Mouse (Mus musculus): ENCODE results near the gene Zfp128. TPM values are rescaled to one million over a fixed set of nuclear protein-coding genes. Genes with fewer than 3 reads are reported as not detected.
"Not testable (repeated sequence)": the region's sequence is repeated elsewhere in the genome, so short reads cannot be mapped to it uniquely, and the experiment has no call there.

Zfp128 gene
- polyA plus RNA-seq, 1 experiment from 2014 or later, result 7.6 TPM

DNA sequence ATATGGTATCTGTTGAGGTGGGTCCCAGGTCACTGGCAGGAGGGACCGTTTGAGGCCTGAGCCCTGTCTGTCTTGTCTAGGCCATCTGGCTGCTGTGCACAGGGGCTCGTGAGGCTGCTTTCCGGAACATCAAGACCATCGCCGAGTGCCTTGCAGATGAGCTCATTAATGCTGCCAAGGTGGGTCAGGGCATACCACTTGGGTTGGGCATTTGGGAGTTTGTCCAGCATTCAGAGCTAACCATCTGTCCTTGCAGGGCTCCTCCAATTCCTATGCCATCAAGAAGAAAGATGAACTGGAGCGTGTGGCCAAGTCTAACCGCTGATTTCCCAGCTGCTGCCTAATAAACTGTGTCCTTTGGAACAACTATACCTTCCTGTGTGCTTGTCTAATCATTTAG is 45.3 kb downstream of the Zfp128 start:
- Histone ChIP-seq H3K9ac (no peak overlapping the region), H3K4me1 (replicated peaks) (peaks cover 18% of the 10 kb centered on the region), H3K27ac (replicated peaks) (no peak overlapping the region), H3K4me3 (no peak overlapping the region), H3K27me3 (peaks cover 47% of the 10 kb centered on the region), H3K9me3 (no peaks in the 10 kb centered on the region), H3K4me2 (no peak overlapping the region), H3K36me3 (peaks cover 56% of the 10 kb centered on the region)
- 87% methylated on average over 7 of the region's 7 CpGs for WGBS
- no peak for ATAC-seq (ENCODE audit: low read depth)

DNA sequence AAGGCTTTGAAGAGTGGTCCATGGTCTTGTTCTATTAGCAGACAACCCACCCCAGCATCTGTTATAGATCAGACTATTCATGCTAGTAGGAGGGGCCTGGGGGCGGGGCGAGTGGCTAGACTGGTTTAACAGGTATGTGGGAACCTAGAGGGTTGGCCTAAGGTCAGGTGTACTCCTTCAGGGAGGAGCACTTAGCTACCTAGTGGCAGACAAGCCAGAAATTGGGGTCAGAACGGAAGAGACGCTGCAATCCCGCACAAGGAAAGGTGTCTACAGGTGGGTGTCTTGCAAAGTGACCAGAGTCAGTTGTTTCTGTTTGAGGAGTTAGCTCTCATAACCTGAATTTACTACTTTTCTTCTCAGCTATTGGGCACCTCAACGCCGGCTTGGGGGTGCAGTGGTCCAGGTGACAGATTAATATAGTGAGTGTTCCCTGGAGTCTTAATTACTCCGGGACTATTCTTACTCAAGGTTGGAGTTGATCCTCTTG is 46.3 kb downstream of the Zfp128 start, which contains the start of gene Rnf225:
TSS of gene Rnf225 (plus strand) at position 226 of the 490 bp plus-strand sequence.
- Histone ChIP-seq H3K4me2 (peak within 1 kb of the TSS; percentile 53), H3K27ac (replicated peaks) (no peak within 1 kb of the TSS), H3K27me3 (peaks cover 47% of the 10 kb centered on the region), H3K4me1 (replicated peaks) (peaks cover 18% of the 10 kb centered on the region), H3K36me3 (peaks cover 56% of the 10 kb centered on the region), H3K4me3 (peak within 1 kb of the TSS; percentile 29), H3K9me3 (no peaks in the 10 kb centered on the region), H3K9ac (peak within 1 kb of the TSS; percentile 63)
- WGBS, result 20% methylated on average over 8 of the region's 8 CpGs
- no peak for ATAC-seq (ENCODE audit: low read depth)

DNA sequence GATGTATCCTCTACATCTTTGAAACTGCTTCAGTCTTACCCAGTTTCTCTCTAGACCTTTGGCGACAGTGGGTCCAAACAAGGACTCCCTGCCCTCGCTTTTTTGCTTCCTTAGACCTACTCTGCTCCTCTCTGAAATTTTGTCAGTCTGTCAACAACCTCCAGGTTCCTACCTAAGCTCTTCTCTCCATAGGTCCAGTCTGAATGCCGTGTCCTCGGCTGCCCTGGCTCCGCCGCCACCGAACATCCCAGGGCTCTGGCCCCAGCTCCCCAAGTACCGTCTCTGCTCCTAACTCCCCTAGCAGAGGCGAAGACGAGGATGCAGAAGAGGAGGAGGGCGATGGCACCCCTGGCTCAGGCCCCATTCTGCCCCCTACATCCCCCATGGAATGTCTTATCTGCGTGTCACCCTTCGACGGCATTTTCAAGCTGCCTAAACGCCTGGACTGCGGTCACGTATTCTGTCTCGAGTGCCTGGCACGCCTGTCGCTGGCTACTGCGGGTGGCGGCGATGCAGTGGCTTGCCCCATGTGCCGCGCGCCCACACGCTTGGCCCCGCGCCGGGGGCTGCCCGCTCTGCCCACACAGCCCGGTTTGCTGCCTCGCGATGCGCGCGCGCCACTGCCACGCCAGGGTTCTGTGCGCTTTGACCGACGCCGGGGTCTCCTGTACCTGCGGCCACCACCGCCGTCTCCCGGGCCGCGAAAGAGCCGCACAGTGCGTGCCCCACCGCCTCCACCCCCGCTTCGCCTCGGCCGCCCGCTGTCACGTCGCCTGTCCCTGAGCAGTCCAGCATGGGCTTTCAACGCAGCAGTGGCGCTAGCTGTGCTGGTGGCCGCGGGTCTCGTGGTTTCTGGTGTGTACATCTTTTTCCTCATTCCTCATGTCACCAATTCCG is 47.0 kb downstream of the Zfp128 start:
- Histone ChIP-seq H3K9ac (peak overlapping the region; percentile 63), H3K4me1 (replicated peaks) (peaks cover 14% of the 10 kb centered on the region), H3K27ac (replicated peaks) (no peak overlapping the region), H3K4me3 (peak overlapping the region; percentile 29), H3K4me2 (peak overlapping the region; percentile 53), H3K9me3 (no peaks in the 10 kb centered on the region), H3K27me3 (peaks cover 47% of the 10 kb centered on the region), H3K36me3 (peaks cover 56% of the 10 kb centered on the region)
- ATAC-seq (ENCODE audit: low read depth), result peak; percentile 38; the same call in 1 of the 2 replicates
- WGBS, result 3% methylated on average over 65 of the region's 65 CpGs

DNA sequence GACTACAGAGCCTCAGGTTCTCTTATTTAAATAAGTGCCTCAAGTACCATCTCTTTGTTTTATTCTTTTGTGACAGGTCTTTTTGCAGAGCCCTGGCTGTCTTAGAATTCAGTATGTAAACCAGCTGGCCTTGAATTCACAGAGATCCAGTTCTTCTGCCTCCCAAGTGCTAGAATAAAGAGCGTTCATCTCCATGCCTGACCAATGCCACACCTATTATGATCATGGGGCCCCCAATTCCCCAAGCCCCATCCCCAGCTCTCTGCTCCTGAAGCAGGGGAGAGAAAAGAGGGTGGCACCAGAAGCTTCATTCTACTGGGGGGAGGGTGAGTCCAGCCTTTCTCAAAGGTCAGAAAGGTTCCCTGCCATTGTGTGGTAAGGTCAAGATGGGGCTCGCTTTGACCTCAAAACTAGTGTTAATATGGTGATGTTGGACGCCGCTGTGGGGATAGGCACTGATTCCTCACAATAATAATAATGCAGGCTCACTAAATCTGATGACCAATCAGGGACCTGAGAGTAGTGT is 52.7 kb downstream of the Zfp128 start:
- no peak overlapping the region for H3K27ac ChIP-seq (replicated peaks)
- no peak overlapping the region for H3K9ac ChIP-seq
- no peaks in the 10 kb centered on the region for H3K4me1 ChIP-seq (replicated peaks)
- H3K27me3 ChIP-seq, result 0 out of 2 replicates have a peak, but pooled peaks cover 6% of the 10 kb centered on the region
- no peak overlapping the region for H3K4me2 ChIP-seq
- H3K36me3 ChIP-seq, result peaks cover 9% of the 10 kb centered on the region; the same call in 1 of the 2 replicates
- 65% methylated on average over 4 of the region's 4 CpGs for WGBS
- ATAC-seq (ENCODE audit: low read depth), result no peak
- no peak overlapping the region for H3K4me3 ChIP-seq
- no peaks in the 10 kb centered on the region for H3K9me3 ChIP-seq

DNA sequence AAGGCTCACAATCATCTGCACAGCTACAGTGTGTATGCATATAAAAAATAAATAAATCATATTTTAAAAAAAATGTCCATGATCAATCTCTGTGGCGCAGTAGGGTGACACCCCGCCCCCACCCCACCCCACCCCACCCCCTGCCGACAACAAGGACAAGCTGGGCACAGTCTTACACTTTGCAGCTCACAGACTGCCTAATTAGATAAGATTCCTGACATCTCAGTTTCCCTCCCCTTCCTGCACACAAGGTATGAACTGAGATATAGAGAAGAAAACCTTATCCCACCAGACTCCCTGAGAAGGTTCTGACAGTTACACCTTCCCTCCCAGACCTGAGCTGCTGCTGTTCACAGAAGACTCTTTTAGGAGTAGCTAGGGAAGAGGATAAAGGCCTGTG is 53.8 kb downstream of the Zfp128 start:
- ATAC-seq (ENCODE audit: low read depth), result no peak
- WGBS, result 77% methylated on average over 3 of the region's 3 CpGs
- Histone ChIP-seq H3K9me3 (no peaks in the 10 kb centered on the region), H3K4me3 (no peak overlapping the region), H3K27me3 (no peaks in the 10 kb centered on the region), H3K9ac (no peak overlapping the region), H3K4me2 (no peak overlapping the region), H3K4me1 (replicated peaks) (no peaks in the 10 kb centered on the region), H3K27ac (replicated peaks) (no peak overlapping the region), H3K36me3 (no peaks in the 10 kb centered on the region)

DNA sequence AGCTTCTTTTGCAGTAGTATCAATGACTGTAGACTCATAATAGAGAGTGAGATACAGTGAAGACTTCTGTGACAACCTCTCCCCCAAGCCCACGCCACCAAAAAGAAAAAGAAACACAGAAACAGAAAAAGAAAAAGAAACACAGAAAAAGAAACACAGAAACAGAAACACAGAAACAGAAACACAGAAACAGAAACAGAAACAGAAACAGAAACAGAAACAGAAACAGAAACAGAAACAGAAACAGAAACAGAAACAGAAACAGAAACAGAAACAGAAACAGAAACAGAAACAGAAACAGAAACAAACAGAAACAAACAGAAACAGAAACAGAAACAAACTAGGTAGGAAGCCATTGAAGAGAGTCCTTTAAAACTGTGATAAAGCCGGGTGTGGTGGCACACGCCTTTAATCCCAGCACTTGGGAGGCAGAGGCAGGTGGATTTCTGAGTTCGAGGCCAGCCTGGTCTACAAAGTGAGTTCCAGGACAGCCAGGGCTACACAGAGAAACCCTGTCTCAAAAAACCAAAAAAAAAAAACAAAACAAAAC is 56.4 kb downstream of the Zfp128 start:
- H3K9ac ChIP-seq; H3K4me1 ChIP-seq (replicated peaks); H3K36me3 ChIP-seq; H3K4me3 ChIP-seq; ATAC-seq (ENCODE audit: low read depth); H3K27me3 ChIP-seq; H3K4me2 ChIP-seq; H3K9me3 ChIP-seq; H3K27ac ChIP-seq (replicated peaks): not testable (repeated sequence)
- WGBS, result 90% methylated on average over 4 of the region's 4 CpGs

DNA sequence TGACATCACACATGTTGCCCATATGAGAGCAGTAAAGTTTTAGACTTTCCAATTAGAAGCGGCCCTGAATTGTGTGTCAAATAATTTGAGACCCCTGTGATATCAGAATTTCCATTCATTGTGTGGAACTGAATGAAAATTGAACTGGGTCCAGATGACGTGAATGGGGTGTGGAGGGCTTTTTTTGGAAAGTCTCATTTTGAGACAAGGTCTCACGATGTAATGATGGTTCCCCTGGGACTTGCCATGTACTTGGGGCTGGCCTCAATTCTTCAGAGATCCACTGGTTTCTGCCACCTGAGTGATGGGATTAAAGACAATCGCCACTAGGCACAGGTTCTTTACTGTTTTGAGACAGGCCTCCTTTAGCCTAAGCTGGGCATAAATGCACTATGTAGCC is 59.6 kb downstream of the Zfp128 start:
- Histone ChIP-seq H3K27me3 (no peaks in the 10 kb centered on the region), H3K36me3 (no peaks in the 10 kb centered on the region), H3K4me3 (no peak overlapping the region), H3K9me3 (no peaks in the 10 kb centered on the region), H3K4me1 (replicated peaks) (no peaks in the 10 kb centered on the region), H3K27ac (replicated peaks) (no peak overlapping the region), H3K4me2 (no peak overlapping the region), H3K9ac (no peak overlapping the region)
- WGBS, result 85% methylated on average over 4 of the region's 4 CpGs
- ATAC-seq (ENCODE audit: low read depth), result no peak

Other genes with a start within 250 kb of the Zfp128 start
- gene Vmn2r54, start 240.9 kb upstream of the Zfp128 start, polyA plus RNA-seq (2015; fragmentation: Nextera tagmentation; extraction: Ambion mirVana), result not detected in 2 replicates
- not detected in 2 replicates for gene Vmn2r55, start 196.2 kb upstream of the Zfp128 start, polyA plus RNA-seq (2015; fragmentation: Nextera tagmentation; extraction: Ambion mirVana)
- not detected in 2 replicates for gene Vmn2r56, start 146.2 kb upstream of the Zfp128 start, polyA plus RNA-seq (2015; fragmentation: Nextera tagmentation; extraction: Ambion mirVana)
- 16.7 and 18.5 TPM in 2 replicates for gene Zscan18, start 77.5 kb upstream of the Zfp128 start, polyA plus RNA-seq (2015; fragmentation: Nextera tagmentation; extraction: Ambion mirVana)
- gene Zfp329, start 62.3 kb upstream of the Zfp128 start, polyA plus RNA-seq (2015; fragmentation: Nextera tagmentation; extraction: Ambion mirVana), result 34.3 and 35.5 TPM in 2 replicates
- 26.1 and 33.1 TPM in 2 replicates for gene Zfp110, start 46.4 kb upstream of the Zfp128 start, polyA plus RNA-seq (2015; fragmentation: Nextera tagmentation; extraction: Ambion mirVana)
- gene Zscan22, start 16.6 kb downstream of the Zfp128 start, polyA plus RNA-seq (2015; fragmentation: Nextera tagmentation; extraction: Ambion mirVana), result 12.6 and 14.0 TPM in 2 replicates
- gene Rps5, start 41.1 kb downstream of the Zfp128 start, polyA plus RNA-seq (2015; fragmentation: Nextera tagmentation; extraction: Ambion mirVana), result 606 and 663 TPM in 2 replicates
- 0.45 and 0.70 TPM in 2 replicates for gene Rnf225, start 46.2 kb downstream of the Zfp128 start, polyA plus RNA-seq (2015; fragmentation: Nextera tagmentation; extraction: Ambion mirVana)
- gene Zfp324, start 84.7 kb downstream of the Zfp128 start, polyA plus RNA-seq (2015; fragmentation: Nextera tagmentation; extraction: Ambion mirVana), result 11.8 and 14.3 TPM in 2 replicates
- gene Zfp446, start 96.7 kb downstream of the Zfp128 start, polyA plus RNA-seq (2015; fragmentation: Nextera tagmentation; extraction: Ambion mirVana), result 12.0 and 12.4 TPM in 2 replicates
- 0.21 and 0.32 TPM in 2 replicates for gene Slc27a5, start 117.0 kb downstream of the Zfp128 start, polyA plus RNA-seq (2015; fragmentation: Nextera tagmentation; extraction: Ambion mirVana)
- gene Trim28, start 117.9 kb downstream of the Zfp128 start, polyA plus RNA-seq (2015; fragmentation: Nextera tagmentation; extraction: Ambion mirVana), result 223 and 229 TPM in 2 replicates
- 36.2 and 37.8 TPM in 2 replicates for gene Zbtb45, start 128.9 kb downstream of the Zfp128 start, polyA plus RNA-seq (2015; fragmentation: Nextera tagmentation; extraction: Ambion mirVana)
- 170 and 189 TPM in 2 replicates for gene Chmp2a, start 153.6 kb downstream of the Zfp128 start, polyA plus RNA-seq (2015; fragmentation: Nextera tagmentation; extraction: Ambion mirVana)
- gene Ube2m, start 157.1 kb downstream of the Zfp128 start, polyA plus RNA-seq (2015; fragmentation: Nextera tagmentation; extraction: Ambion mirVana), result 149 and 152 TPM in 2 replicates
- 5.6 and 6.0 TPM in 2 replicates for gene Mzf1, start 173.6 kb downstream of the Zfp128 start, polyA plus RNA-seq (2015; fragmentation: Nextera tagmentation; extraction: Ambion mirVana)
- 0.04 TPM in 1 of 2 replicates, not detected in the other for gene Vmn1r85, start 214.0 kb downstream of the Zfp128 start, polyA plus RNA-seq (2015; fragmentation: Nextera tagmentation; extraction: Ambion mirVana)
- not detected in 2 replicates for gene Vmn1r86, start 238.7 kb downstream of the Zfp128 start, polyA plus RNA-seq (2015; fragmentation: Nextera tagmentation; extraction: Ambion mirVana)